Mouse (Mus musculus) bone marrow, adult 2 months (tissue): Measurements from ENCODE around the gene Vnn3. TPM values are rescaled to one million over a fixed set of nuclear protein-coding genes. Genes with fewer than 3 reads are reported as not detected.

Source experiments
- H3K27ac ChIP-seq: fragments of 200-500 bp; 2 replicates; pipeline ENCODE4 v1.5.1; 2012; ENCODE audit warnings: low read depth, mild to moderate bottlenecking, control low read depth, inconsistent platforms, low read length; ENCODE audit not compliant: control insufficient read depth, poor library complexity, insufficient read depth
- H3K4me1 ChIP-seq: fragments of 200-500 bp; 2 replicates; pipeline ENCODE4 v1.6.1; 2011; ENCODE audit warnings: low read length; ENCODE audit not compliant: control insufficient read depth, insufficient read depth
- H3K4me3 ChIP-seq: fragments of 200-500 bp; replicated peaks from 2 replicates; pipeline ENCODE3; 2011; ENCODE audit warnings: mild to moderate bottlenecking, low read depth, low read length, control low read depth; ENCODE audit not compliant: control insufficient read depth
- CTCF ChIP-seq: fragments of 200-500 bp; IDR thresholded peaks from 2 replicates; pipeline ENCODE4 v1.5.1; 2011; ENCODE audit warnings: low read length, control low read depth; ENCODE audit not compliant: control insufficient read depth, insufficient read depth
- POLR2A ChIP-seq: fragments of 200-500 bp; IDR thresholded peaks from 2 replicates; pipeline ENCODE4 v1.6.1; 2011; ENCODE audit warnings: low read depth, mild to moderate bottlenecking, control low read depth, low read length, borderline replicate concordance; ENCODE audit not compliant: control insufficient read depth
- WGBS: fragments of 180-500 bp; shearing (Covaris S2); methylation state at CpG from one replicate; pipeline ENCODE4 v1.1.7; 2018; 5-methylcytosine and 5-hydroxymethylcytosine counted together
- polyA plus RNA-seq: library from polyadenylated mRNA; stranded (reverse); fragments of >200 nt; gene quantifications from 2 replicates; pipeline ENCODE4 v1.2.4, GENCODE M21; 2011; ENCODE audit warnings: low replicate concordance; ENCODE audit not compliant: missing spikeins, insufficient read depth, insufficient read length

The Vnn3 gene
- polyA plus RNA-seq, 1 experiment = 4.7 TPM

GRCm38 (mm10) chr10:23815168-23815567, 36.1 kb upstream of the Vnn3 start:
- no peak for TF ChIP-seq POLR2A
- TF ChIP-seq CTCF = no peak
- WGBS = 44% methylated on average over 1 of the region's 1 CpGs
- Histone ChIP-seq H3K27ac (no peak overlapping the region), H3K4me1 (no peaks in the 10 kb centered on the region), H3K4me3 (no peak overlapping the region)

- no peak for TF ChIP-seq CTCF
- TF ChIP-seq POLR2A = no peak
- Histone ChIP-seq H3K4me1 (no peaks in the 10 kb centered on the region), H3K27ac (no peak overlapping the region), H3K4me3 (no peak overlapping the region)
- WGBS = 88% methylated on average over 7 of the region's 7 CpGs
Observed at GRCm38 (mm10) chr10:23816241-23816640, 35.0 kb upstream of the Vnn3 start.

- no peak for TF ChIP-seq POLR2A
- no peak for TF ChIP-seq CTCF
- H3K4me3 ChIP-seq = no peak overlapping the region
- 85% methylated on average over 7 of the region's 7 CpGs for WGBS
- H3K27ac ChIP-seq = no peak overlapping the region
- H3K4me1 ChIP-seq = no peaks in the 10 kb centered on the region
Observed at GRCm38 (mm10) chr10:23826516-23826915, 24.7 kb upstream of the Vnn3 start.

GRCm38 (mm10) chr10:23836003-23836964, 15.0 kb upstream of the Vnn3 start:
- Histone ChIP-seq H3K4me3 (no peak overlapping the region), H3K4me1 (no peaks in the 10 kb centered on the region), H3K27ac (no peak overlapping the region)
- no peak for TF ChIP-seq POLR2A
- no peak for TF ChIP-seq CTCF
- 77% methylated on average over 9 of the region's 9 CpGs for WGBS

- no peaks in the 10 kb centered on the region for H3K4me1 ChIP-seq
- TF ChIP-seq CTCF = no peak
- no peak for TF ChIP-seq POLR2A
- 78% methylated on average over 3 of the region's 3 CpGs for WGBS
- H3K4me3 ChIP-seq = no peak overlapping the region
- H3K27ac ChIP-seq = no peak overlapping the region
Observed at GRCm38 (mm10) chr10:23837115-23837514, 14.1 kb upstream of the Vnn3 start.

- WGBS = 82% methylated on average over 3 of the region's 3 CpGs
- TF ChIP-seq CTCF = no peak
- no peak for TF ChIP-seq POLR2A
- Histone ChIP-seq H3K27ac (no peak overlapping the region), H3K4me1 (no peaks in the 10 kb centered on the region), H3K4me3 (no peak overlapping the region)
Observed at GRCm38 (mm10) chr10:23838910-23839309, 12.4 kb upstream of the Vnn3 start.

GRCm38 (mm10) chr10:23839368-23839767, 11.9 kb upstream of the Vnn3 start:
- 75% methylated on average over 9 of the region's 9 CpGs for WGBS
- H3K4me1 ChIP-seq = no peaks in the 10 kb centered on the region
- no peak overlapping the region for H3K4me3 ChIP-seq
- H3K27ac ChIP-seq = no peak overlapping the region
- no peak for TF ChIP-seq POLR2A
- TF ChIP-seq CTCF = no peak

- Histone ChIP-seq H3K4me1 (no peaks in the 10 kb centered on the region), H3K27ac (no peak overlapping the region), H3K4me3 (no peak overlapping the region)
- WGBS = 31% methylated on average over 4 of the region's 4 CpGs
- TF ChIP-seq POLR2A (no peak), CTCF (no peak)
Observed at GRCm38 (mm10) chr10:23840496-23840895, 10.8 kb upstream of the Vnn3 start.
